Mouse (Mus musculus) Muller cell, postnatal 12 days (primary cell): Measurements from ENCODE around the gene Fgf10.

ENCODE experiments used
- DNase-seq: peaks from one replicate; pipeline ENCODE4 v3.0.0-alpha.2; 2015; ENCODE audit errors: inconsistent ontology term

The Fgf10 gene

GRCm38 (mm10) chr13:118716726-118717125, 47.1 kb downstream of the Fgf10 start:
- no peak for DNase-seq

GRCm38 (mm10) chr13:118718396-118718795, 48.8 kb downstream of the Fgf10 start:
- DNase-seq = no peak

- DNase-seq = no peak
Measured at GRCm38 (mm10) chr13:118721668-118722067, 52.1 kb downstream of the Fgf10 start.

- no peak for DNase-seq
Measured at GRCm38 (mm10) chr13:118731850-118732552, 62.4 kb downstream of the Fgf10 start.

GRCm38 (mm10) chr13:118739854-118740411, 70.3 kb downstream of the Fgf10 start:
- no peak for DNase-seq

- DNase-seq = no peak
Measured at GRCm38 (mm10) chr13:118742788-118743187, 73.2 kb downstream of the Fgf10 start.

- no peak for DNase-seq
Measured at GRCm38 (mm10) chr13:118744806-118745205, 75.2 kb downstream of the Fgf10 start.

GRCm38 (mm10) chr13:118746427-118746826, 76.8 kb downstream of the Fgf10 start:
- no peak for DNase-seq

- DNase-seq = no peak
Measured at GRCm38 (mm10) chr13:118754024-118754423, 84.4 kb downstream of the Fgf10 start.

GRCm38 (mm10) chr13:118759021-118759420, 89.4 kb downstream of the Fgf10 start:
- DNase-seq = no peak

- no peak for DNase-seq
Measured at GRCm38 (mm10) chr13:118762982-118763381, 93.4 kb downstream of the Fgf10 start.

- DNase-seq = no peak
Measured at GRCm38 (mm10) chr13:118772188-118772587, 102.6 kb downstream of the Fgf10 start.

GRCm38 (mm10) chr13:118775148-118775547, 105.6 kb downstream of the Fgf10 start:
- no peak for DNase-seq

- DNase-seq = no peak
Measured at GRCm38 (mm10) chr13:118779161-118779560, 109.6 kb downstream of the Fgf10 start.

GRCm38 (mm10) chr13:118791753-118792152, 122.2 kb downstream of the Fgf10 start:
- DNase-seq = no peak

GRCm38 (mm10) chr13:118792198-118792597, 122.6 kb downstream of the Fgf10 start:
- DNase-seq = no peak

GRCm38 (mm10) chr13:118800176-118800575, 130.6 kb downstream of the Fgf10 start:
- no peak for DNase-seq

- DNase-seq = no peak
Measured at GRCm38 (mm10) chr13:118806662-118807061, 137.1 kb downstream of the Fgf10 start.

- no peak for DNase-seq
Measured at GRCm38 (mm10) chr13:118819785-118820184, 150.2 kb downstream of the Fgf10 start.

- no peak for DNase-seq
Measured at GRCm38 (mm10) chr13:118823113-118823512, 153.5 kb downstream of the Fgf10 start.

GRCm38 (mm10) chr13:118825102-118825501, 155.5 kb downstream of the Fgf10 start:
- no peak for DNase-seq

- DNase-seq = no peak
Measured at GRCm38 (mm10) chr13:118828604-118829381, 159.2 kb downstream of the Fgf10 start.

GRCm38 (mm10) chr13:118834021-118834420, 164.4 kb downstream of the Fgf10 start:
- DNase-seq = no peak
